Mouse (Mus musculus): Measurements from ENCODE around the gene Kpna2. TPM values are rescaled to one million over a fixed set of nuclear protein-coding genes. Genes with fewer than 3 reads are reported as not detected.
"Not testable (repeated sequence)": the region's sequence is repeated elsewhere in the genome, so short reads cannot be mapped to it uniquely, and the experiment has no call there.

The Kpna2 gene
- total RNA-seq (2021) = 10 to 100 TPM; 70.1 to 72.1 TPM
- long read RNA-seq, experiment 1, transcript Kpna2-201 (11 exons, 2,054 nt) = major isoform, 22 of 25 reads
- long read RNA-seq, experiment 1, partial matches to known transcripts = 2 of 25 reads
- long read RNA-seq, experiment 1, other reads (novel, unspliced or antisense) = 1 of 25 reads
- long read RNA-seq, experiment 2, transcript Kpna2-201 (11 exons, 2,054 nt) = major isoform, 21 of 25 reads
- long read RNA-seq, experiment 2, partial matches to known transcripts = 2 of 25 reads
- long read RNA-seq, experiment 2, other reads (novel, unspliced or antisense) = 2 of 25 reads

DNA sequence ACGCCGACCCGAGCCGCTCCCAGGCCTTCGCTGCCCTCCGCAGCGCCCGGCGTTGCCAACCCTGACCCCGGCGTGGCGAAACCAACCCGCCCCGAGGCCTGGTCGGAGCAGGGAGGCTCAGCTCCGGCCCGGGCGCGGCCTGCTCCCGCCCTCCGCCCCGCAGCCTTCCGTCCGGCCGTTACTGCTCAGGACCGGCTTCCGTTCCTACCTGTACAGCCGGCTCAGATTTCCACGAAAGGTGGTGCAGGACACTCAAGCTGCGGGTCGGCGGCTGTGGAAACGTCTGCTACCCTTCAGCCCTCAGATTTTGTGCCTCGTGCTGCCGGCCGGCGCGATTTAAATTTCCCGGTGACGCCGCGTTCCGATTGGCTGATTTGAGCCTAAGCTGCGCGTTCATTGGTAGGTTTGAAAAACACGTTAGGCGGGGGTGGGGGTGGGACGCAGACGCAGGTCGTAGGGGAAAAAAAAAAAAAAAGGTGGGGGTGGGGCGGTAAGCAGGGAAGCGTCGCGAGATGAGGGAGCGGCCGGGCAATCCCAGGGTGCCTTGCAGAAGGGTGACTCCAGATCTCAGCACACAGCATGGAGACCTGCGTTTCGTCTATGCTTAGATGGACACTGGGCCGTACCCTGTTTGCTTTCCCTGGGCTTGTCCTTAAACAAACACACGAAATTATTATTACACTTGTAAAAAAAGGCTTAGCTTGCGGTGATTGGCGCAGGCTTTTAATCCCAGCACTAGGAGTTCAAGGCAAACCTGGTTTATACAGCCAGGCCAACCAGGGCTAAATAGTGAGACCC lies at the start of gene Kpna2:
Gene Kpna2 (minus strand): TSS at position 391 of the 798 bp plus-strand sequence.
- peak; percentile 93 to 94 for DNase-seq

DNA sequence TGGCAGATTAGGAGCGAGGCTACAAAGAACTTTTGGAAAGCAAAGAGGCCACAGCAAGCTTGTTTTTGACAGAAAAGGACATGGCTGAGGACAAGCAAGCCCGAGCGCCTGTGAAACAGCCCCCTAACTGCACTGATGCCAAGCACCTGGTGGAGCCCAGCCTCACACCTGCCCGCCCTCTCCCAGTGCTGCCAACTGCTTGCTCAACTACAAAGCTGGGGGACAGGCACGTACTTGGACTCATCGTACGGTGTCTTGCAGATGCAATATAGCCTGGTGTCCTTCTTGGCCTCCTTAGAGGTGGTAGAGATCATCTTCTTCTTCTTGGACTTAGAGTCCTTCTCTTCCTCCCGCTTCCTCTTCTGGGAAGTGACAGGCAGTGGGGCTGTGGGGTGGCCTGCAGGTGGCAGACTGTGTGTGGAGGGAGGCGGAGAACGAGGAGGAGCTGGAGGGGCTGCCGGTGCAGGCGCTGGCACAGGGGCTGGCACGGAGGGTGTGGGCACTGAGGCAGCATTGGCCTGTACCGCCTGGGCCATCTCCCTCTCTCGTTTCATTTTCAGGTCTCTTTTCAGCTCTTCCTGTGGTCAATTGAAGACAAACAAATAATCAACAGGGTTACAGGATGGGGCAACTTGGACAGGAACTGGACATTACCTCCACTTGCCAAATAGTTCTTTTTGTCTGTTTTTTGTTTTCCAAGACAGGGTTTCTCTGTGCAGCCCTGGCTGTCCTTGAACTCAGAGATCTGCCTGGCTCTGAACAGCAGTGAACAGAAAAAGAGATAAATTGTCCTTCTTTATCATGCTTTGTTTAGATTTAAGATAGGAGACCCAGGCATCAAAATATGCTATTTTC lies 47.7 kb upstream of the Kpna2 start:
- no peak for DNase-seq

- DNase-seq = no peak
These were observed 46.2 kb upstream of the Kpna2 start for GRCm38 (mm10) chr11:107045546-107045945.

- DNase-seq = peak; percentile 70 to 78
These were observed 45.0 kb upstream of the Kpna2 start for GRCm38 (mm10) chr11:107044321-107044720.

DNA sequence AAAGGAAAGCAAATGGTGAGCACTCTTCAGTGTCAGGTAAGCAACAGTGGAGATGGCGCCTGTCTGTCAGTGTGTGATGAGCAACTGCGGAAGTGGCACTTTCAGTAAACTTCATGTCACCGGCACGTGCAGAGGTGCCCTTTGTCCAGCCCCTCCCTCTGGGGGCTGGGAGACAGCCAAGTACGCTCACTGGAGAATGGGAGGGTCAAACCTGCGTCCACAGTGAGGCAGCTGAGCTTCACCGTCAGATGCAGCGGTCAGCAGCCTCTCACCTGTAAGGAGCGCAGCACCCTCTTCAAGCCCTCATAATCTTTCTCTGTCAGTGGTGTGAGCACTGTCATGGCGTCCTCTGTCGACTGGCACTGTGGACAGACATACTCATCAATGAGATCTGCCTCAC lies 44.0 kb upstream of the Kpna2 start:
- DNase-seq = no peak

DNA sequence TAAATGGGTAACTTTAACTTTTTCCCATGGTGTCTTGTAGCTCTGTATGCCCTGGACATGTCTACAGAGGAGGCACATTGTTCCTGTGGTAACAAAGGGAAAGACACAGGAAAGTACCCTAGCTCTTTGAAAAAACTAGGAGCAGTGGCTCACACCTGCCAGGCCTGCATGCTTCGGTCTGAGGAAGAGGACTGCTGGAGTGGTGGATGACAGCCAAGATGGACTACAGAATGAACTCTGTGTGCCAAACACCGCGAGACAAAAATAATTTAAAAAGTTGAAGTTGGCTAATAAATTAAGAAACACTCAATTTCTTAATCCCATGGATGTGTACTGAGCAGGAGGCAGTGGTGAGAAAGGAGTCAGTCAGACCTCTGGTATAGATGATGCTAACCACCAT lies 42.1 kb upstream of the Kpna2 start:
- DNase-seq = no peak

- DNase-seq = no peak
These were observed 40.1 kb upstream of the Kpna2 start for GRCm38 (mm10) chr11:107039417-107039816.

DNA sequence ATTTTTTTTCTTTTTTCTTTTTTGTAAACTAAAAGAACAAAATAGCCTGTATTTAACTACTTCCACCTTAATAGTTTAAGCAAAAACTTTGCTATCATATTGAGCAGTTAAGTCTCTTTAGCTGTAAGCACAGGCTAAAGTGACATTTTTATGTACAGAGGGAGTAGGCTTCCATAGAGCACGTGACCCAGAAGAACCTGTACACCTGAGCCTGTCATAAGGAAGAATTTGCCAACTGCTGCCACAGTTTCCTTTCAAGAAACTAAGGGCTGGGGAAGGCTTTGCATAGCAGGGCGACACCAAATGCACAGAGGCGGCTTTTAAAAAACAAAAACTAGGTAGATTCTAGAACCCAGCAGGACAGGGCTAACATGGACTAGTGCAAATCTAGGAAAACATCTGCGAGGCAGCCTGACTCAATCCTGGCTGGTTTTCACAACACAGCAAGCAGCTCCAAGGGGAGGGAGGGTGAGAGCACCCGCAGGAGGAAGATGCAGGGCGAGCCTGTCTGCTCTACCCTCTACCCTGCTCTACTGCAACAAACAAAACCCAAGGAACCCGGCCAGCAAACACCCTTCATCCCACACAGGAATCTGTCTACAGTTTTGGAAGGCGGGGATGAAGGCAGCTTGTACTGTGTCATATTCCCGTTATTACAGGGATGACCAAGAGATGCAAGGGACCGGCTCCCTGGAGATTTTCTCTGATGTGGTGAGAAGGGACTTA lies 34.9 kb upstream of the Kpna2 start:
- no peak for DNase-seq

GRCm38 (mm10) chr11:107031635-107032034 lies 32.3 kb upstream of the Kpna2 start:
- DNase-seq = no peak

GRCm38 (mm10) chr11:107029536-107029935 lies 30.2 kb upstream of the Kpna2 start:
- DNase-seq = no peak

- DNase-seq = no peak
These were observed 29.4 kb upstream of the Kpna2 start for GRCm38 (mm10) chr11:107028754-107029153.

- DNase-seq = no peak
These were observed 28.9 kb upstream of the Kpna2 start for GRCm38 (mm10) chr11:107028275-107028618.

DNA sequence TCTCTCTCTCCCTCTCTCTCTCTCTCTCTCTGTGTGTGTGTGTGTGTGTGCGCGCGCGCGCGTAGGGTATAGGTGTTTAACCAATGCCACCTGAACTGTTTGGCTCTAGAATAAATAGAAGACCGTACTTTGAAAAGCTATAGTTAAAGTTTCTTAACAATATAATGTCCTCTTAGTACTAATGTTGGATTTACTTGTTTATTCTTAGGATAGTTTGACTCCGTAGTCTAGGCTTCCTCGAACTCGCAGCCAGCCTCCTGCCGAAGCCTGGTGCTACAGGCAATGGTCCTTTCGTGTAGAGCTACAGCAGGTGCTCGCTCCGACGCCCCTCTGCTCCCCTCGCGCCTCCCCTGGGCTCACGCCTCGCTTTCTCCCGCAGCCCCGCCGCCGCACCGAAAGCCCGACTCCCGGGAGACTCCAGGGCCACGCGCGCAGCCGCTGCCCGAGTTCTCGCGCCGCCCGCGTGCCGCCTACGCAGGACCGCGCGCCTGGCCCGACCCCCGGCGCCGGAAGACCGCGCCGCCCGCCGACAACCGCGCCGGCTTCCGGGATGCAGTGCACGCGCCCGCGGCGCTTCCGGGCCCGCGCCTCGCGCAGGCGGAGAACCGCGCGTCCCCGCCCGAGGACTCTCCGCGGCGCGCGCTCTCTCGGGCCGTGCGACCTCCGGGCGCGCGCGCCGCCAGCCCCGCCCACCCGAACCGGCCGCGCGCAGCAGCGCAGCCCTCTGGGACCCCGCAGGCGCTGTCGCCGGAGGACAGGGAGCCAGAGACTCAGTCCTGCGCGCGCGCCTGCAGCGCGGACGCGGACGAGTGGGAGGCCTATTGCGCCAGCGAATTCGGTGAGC lies 28.3 kb upstream of the Kpna2 start:
- peak; percentile 88 to 93 for DNase-seq

DNA sequence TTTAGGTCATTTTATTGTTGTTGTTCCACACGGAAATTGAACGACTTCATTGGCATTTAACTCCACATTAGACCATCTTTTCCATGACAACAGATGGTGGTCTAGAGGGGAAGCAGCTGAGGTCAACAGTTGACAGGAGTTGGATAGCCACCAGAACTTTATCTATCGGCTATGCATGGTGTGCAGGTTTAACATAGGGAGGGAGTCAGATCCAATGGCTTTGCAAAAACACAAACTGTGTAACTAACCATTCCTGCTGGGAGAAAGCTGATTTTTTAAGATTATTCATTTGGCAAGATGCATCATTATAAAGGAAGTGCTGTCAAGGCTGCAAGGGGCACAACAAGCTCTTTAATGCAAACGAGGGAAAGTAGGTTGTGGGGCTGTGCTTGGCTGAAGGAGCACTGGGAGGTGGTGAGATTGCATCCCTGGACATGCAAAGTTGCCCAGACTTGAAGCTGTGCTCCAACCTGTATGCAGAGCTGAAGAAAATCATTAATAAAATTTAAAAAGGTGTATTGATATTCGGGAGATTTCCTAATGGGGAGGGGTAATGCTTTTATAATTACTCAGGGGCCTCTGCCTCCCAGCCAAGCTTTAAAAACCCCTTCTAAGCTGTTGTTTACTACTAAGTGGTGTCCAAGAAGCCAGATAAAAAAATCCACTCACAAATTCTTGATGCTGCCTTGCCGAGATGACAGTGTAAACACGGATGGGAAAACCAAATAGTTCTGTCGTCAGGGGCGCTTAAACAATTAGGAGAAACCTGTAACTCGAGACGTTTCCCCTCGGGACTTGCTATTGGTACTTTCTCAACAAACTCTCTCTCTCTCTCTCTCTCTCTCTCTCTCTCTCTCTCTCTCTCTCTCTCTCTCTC lies 27.5 kb upstream of the Kpna2 start:
- DNase-seq = peak in 1 of 2 experiments; percentile 48

GRCm38 (mm10) chr11:107025411-107026321 lies 26.3 kb upstream of the Kpna2 start, which contains the start of gene 1810010H24Rik:
Gene 1810010H24Rik, plus strand, starts transcription at chr11:107025681.
- peak; percentile 29 to 62 for DNase-seq

GRCm38 (mm10) chr11:107024406-107024805 lies 25.1 kb upstream of the Kpna2 start:
- DNase-seq = no peak

GRCm38 (mm10) chr11:107022050-107022683 lies 22.8 kb upstream of the Kpna2 start:
- DNase-seq = no peak

DNA sequence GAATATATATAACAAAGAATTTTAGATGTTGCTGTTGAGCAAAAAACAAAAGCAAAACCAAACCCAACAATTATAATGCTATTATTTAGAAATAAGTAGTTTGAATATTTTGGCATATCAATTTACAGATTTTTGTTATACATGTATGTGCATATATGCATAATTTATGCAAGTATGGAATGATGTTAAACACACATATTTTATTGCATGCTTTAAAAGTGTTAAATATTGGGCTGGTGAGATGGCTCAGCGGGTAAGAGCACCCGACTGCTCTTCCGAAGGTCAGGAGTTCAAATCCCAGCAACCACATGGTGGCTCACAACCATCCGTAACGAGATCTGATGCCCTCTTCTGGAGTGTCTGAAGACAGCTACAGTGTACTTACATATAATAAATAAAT lies 20.4 kb upstream of the Kpna2 start:
- DNase-seq = not testable (repeated sequence)
